Mouse (Mus musculus) intestine, postnatal 0 days (tissue): ENCODE results near the gene Spon2. TPM values are rescaled to one million over a fixed set of nuclear protein-coding genes. Genes with fewer than 3 reads are reported as not detected.

Experiments used
- ATAC-seq: fragments of 200-750 bp; cut with Nextera tagmentation; 2 replicates; pipeline ENCODE4 v1.8.0; 2017; ENCODE audit warnings: mild to moderate bottlenecking, moderate TSS enrichment, moderate library complexity
- H3K27ac ChIP-seq: fragments of 300-500 bp; sonication (generic); 2 replicates; pipeline ENCODE4 v1.5.1; 2014; ENCODE audit warnings: mild to moderate bottlenecking, low read depth, low read length, moderate library complexity
- H3K27me3 ChIP-seq: fragments of 300-500 bp; sonication (generic); replicated peaks from 2 replicates; pipeline ENCODE4 v1.6.1; 2014; ENCODE audit warnings: low read length, mixed read lengths; ENCODE audit not compliant: control insufficient read depth, insufficient read depth
- H3K36me3 ChIP-seq: fragments of 300-500 bp; sonication (generic); 2 replicates; pipeline ENCODE4 v1.6.1; 2014; ENCODE audit warnings: mild to moderate bottlenecking, moderate library complexity; ENCODE audit not compliant: control insufficient read depth, insufficient read depth
- H3K4me1 ChIP-seq: fragments of 300-500 bp; sonication (generic); replicated peaks from 2 replicates; pipeline ENCODE4 v1.6.1; 2014; ENCODE audit warnings: antibody characterized with exemption, low read length, mixed read lengths; ENCODE audit not compliant: control insufficient read depth, insufficient read depth
- H3K4me2 ChIP-seq: fragments of 300-500 bp; sonication (generic); replicated peaks from 2 replicates; pipeline ENCODE4 v1.6.1; 2014; ENCODE audit warnings: low read depth, mild to moderate bottlenecking, moderate library complexity
- H3K4me3 ChIP-seq: fragments of 300-500 bp; sonication (generic); 2 replicates; pipeline ENCODE4 v1.5.1; 2014; ENCODE audit warnings: low read depth, low read length
- H3K9ac ChIP-seq: fragments of 300-500 bp; sonication (generic); 2 replicates; pipeline ENCODE4 v1.6.1; 2014; ENCODE audit warnings: mild to moderate bottlenecking, low read depth, low read length
- H3K9me3 ChIP-seq: fragments of 300-500 bp; sonication (generic); 2 replicates; pipeline ENCODE4 v1.6.1; 2016; ENCODE audit warnings: mixed run types; ENCODE audit not compliant: control insufficient read depth
- CTCF ChIP-seq: sonication (generic); IDR thresholded peaks from 2 replicates; pipeline ENCODE4 v1.5.1; 2016; ENCODE audit warnings: low read depth, mild to moderate bottlenecking, control low read depth, antibody characterized with exemption, moderate library complexity
- WGBS: fragments of 180-500 bp; shearing (Covaris S2); extraction: QIAGEN DNeasy Blood & Tissue Kit; methylation state at CpG from one replicate; pipeline ENCODE4 v1.1.7; 2014; 5-methylcytosine and 5-hydroxymethylcytosine counted together
- polyA plus RNA-seq: library from polyadenylated mRNA; unstranded; fragments of >200 nt; fragmentation: Nextera tagmentation; extraction: Ambion mirVana; gene quantifications from 2 replicates; pipeline ENCODE4 v1.2.1, GENCODE M21; 2015

The Spon2 gene
- polyA plus RNA-seq, 1 experiment from 2014 or later: 43.0 TPM

- H3K4me2 ChIP-seq: no peak overlapping the region
- H3K36me3 ChIP-seq: no peaks in the 10 kb centered on the region
- TF ChIP-seq CTCF: no peak
- H3K9me3 ChIP-seq: no peaks in the 10 kb centered on the region
- 74% methylated on average over 6 of the region's 6 CpGs for WGBS
- ATAC-seq: no peak
- no peaks in the 10 kb centered on the region for H3K4me1 ChIP-seq
- no peak overlapping the region for H3K27ac ChIP-seq
- no peak overlapping the region for H3K9ac ChIP-seq
- no peaks in the 10 kb centered on the region for H3K27me3 ChIP-seq
- no peak overlapping the region for H3K4me3 ChIP-seq
Measured at GRCm38 (mm10) chr5:33203171-33203565, 15.1 kb downstream of the Spon2 start.

GRCm38 (mm10) chr5:33202516-33203170, 15.6 kb downstream of the Spon2 start:
- TF ChIP-seq CTCF: no peak
- no peaks in the 10 kb centered on the region for H3K4me1 ChIP-seq
- no peak for ATAC-seq
- H3K27ac ChIP-seq: no peak overlapping the region
- no peaks in the 10 kb centered on the region for H3K36me3 ChIP-seq
- 76% methylated on average over 13 of the region's 13 CpGs for WGBS
- H3K4me2 ChIP-seq: no peak overlapping the region
- no peaks in the 10 kb centered on the region for H3K9me3 ChIP-seq
- no peak overlapping the region for H3K9ac ChIP-seq
- no peaks in the 10 kb centered on the region for H3K27me3 ChIP-seq
- H3K4me3 ChIP-seq: no peak overlapping the region

- H3K27me3 ChIP-seq: no peaks in the 10 kb centered on the region
- ATAC-seq: no peak
- TF ChIP-seq CTCF: no peak
- no peaks in the 10 kb centered on the region for H3K36me3 ChIP-seq
- no peak overlapping the region for H3K4me3 ChIP-seq
- H3K4me2 ChIP-seq: no peak overlapping the region
- no peaks in the 10 kb centered on the region for H3K4me1 ChIP-seq
- no peaks in the 10 kb centered on the region for H3K9me3 ChIP-seq
- no peak overlapping the region for H3K9ac ChIP-seq
- H3K27ac ChIP-seq: no peak overlapping the region
- 41% methylated on average over 13 of the region's 13 CpGs for WGBS
Measured at GRCm38 (mm10) chr5:33201697-33202096, 16.6 kb downstream of the Spon2 start.

GRCm38 (mm10) chr5:33200071-33200470, 18.2 kb downstream of the Spon2 start:
- H3K4me3 ChIP-seq: no peak overlapping the region
- TF ChIP-seq CTCF: no peak
- H3K36me3 ChIP-seq: no peaks in the 10 kb centered on the region
- no peak overlapping the region for H3K4me2 ChIP-seq
- ATAC-seq: no peak
- H3K9ac ChIP-seq: no peak overlapping the region
- H3K9me3 ChIP-seq: no peaks in the 10 kb centered on the region
- no peaks in the 10 kb centered on the region for H3K27me3 ChIP-seq
- H3K4me1 ChIP-seq: no peaks in the 10 kb centered on the region
- H3K27ac ChIP-seq: no peak overlapping the region
- 45% methylated on average over 1 of the region's 1 CpGs for WGBS

GRCm38 (mm10) chr5:33195246-33195852, 22.9 kb downstream of the Spon2 start:
- no peak for ATAC-seq
- Histone ChIP-seq H3K4me1 (no peaks in the 10 kb centered on the region), H3K4me3 (no peak overlapping the region), H3K27me3 (no peaks in the 10 kb centered on the region), H3K27ac (no peak overlapping the region), H3K4me2 (no peak overlapping the region), H3K9ac (no peak overlapping the region), H3K9me3 (no peaks in the 10 kb centered on the region), H3K36me3 (no peaks in the 10 kb centered on the region)
- WGBS: 60% methylated on average over 9 of the region's 9 CpGs
- no peak for TF ChIP-seq CTCF

GRCm38 (mm10) chr5:33193567-33193966, 24.7 kb downstream of the Spon2 start:
- H3K27me3 ChIP-seq: no peaks in the 10 kb centered on the region
- H3K9ac ChIP-seq: no peak overlapping the region
- TF ChIP-seq CTCF: no peak
- H3K4me2 ChIP-seq: no peak overlapping the region
- H3K4me1 ChIP-seq: no peaks in the 10 kb centered on the region
- no peak for ATAC-seq
- no peak overlapping the region for H3K27ac ChIP-seq
- H3K36me3 ChIP-seq: no peaks in the 10 kb centered on the region
- no peaks in the 10 kb centered on the region for H3K9me3 ChIP-seq
- WGBS: 17% methylated on average over 7 of the region's 7 CpGs
- H3K4me3 ChIP-seq: no peak overlapping the region

Other genes starting within 250 kb of the Spon2 start
- 253 and 260 TPM in 2 replicates for gene Ywhah, start 199.6 kb downstream of the Spon2 start, polyA plus RNA-seq
- gene Slc5a1, start 114.2 kb downstream of the Spon2 start, polyA plus RNA-seq: 158 and 164 TPM in 2 replicates
- 139 and 141 TPM in 2 replicates for gene Ctbp1, start 56.5 kb upstream of the Spon2 start, polyA plus RNA-seq
- 79.2 and 81.0 TPM in 2 replicates for gene Maea, start 117.1 kb upstream of the Spon2 start, polyA plus RNA-seq
- gene Uvssa, start 160.1 kb upstream of the Spon2 start, polyA plus RNA-seq: 3.4 and 4.8 TPM in 2 replicates
- gene Nkx1-1, start 215.5 kb upstream of the Spon2 start, polyA plus RNA-seq: not detected in 2 replicates